Mouse (Mus musculus): ENCODE results near the gene Cry1. TPM values are rescaled to one million over a fixed set of nuclear protein-coding genes. Genes with fewer than 3 reads are reported as not detected.
A peak's percentile ranks its signal among the peaks of the same experiment; 100 is the strongest.

The Cry1 gene
- polyA plus RNA-seq, 1 experiment from 2014 or later, result 23.4 TPM

- Histone ChIP-seq H3K4me1 (ENCODE audit: control insufficient read depth, insufficient read depth, low read length) (no peaks in the 10 kb centered on the region), H3K4me3 (ENCODE audit: low read depth, low read length) (no peak overlapping the region), H3K36me3 (ENCODE audit: control insufficient read depth, insufficient read depth, low read length) (no peaks in the 10 kb centered on the region), H3K27me3 (replicated peaks; ENCODE audit: control insufficient read depth, insufficient read depth, low read length) (no peaks in the 10 kb centered on the region), H3K4me2 (ENCODE audit: low read length) (no peak overlapping the region), H3K27ac (ENCODE audit: low read depth, low read length) (no peak overlapping the region), H3K9ac (ENCODE audit: low read length) (no peak overlapping the region), H3K9me3 (replicated peaks; ENCODE audit: control insufficient read depth, low read length) (no peaks in the 10 kb centered on the region)
- WGBS, result 15% methylated on average over 7 of the region's 7 CpGs
- ATAC-seq (no peak), DNase-seq (ENCODE audit: low spot score) (peak; percentile 58)
Measured at GRCm38 (mm10) chr10:85204255-85204855, 19.5 kb upstream of the Cry1 start.

GRCm38 (mm10) chr10:85194528-85194927 is 9.7 kb upstream of the Cry1 start:
- DNase-seq (ENCODE audit: low spot score) (no peak), ATAC-seq (no peak)
- H3K4me2 ChIP-seq (ENCODE audit: low read length), result no peak overlapping the region
- 84% methylated on average over 5 of the region's 5 CpGs for WGBS
- no peaks in the 10 kb centered on the region for H3K36me3 ChIP-seq (ENCODE audit: control insufficient read depth, insufficient read depth, low read length)
- H3K4me3 ChIP-seq (ENCODE audit: low read depth, low read length), result no peak overlapping the region
- H3K27ac ChIP-seq (ENCODE audit: low read depth, low read length), result no peak overlapping the region
- H3K27me3 ChIP-seq (replicated peaks; ENCODE audit: control insufficient read depth, insufficient read depth, low read length), result no peaks in the 10 kb centered on the region
- no peaks in the 10 kb centered on the region for H3K4me1 ChIP-seq (ENCODE audit: control insufficient read depth, insufficient read depth, low read length)
- H3K9ac ChIP-seq (ENCODE audit: low read length), result no peak overlapping the region
- no peaks in the 10 kb centered on the region for H3K9me3 ChIP-seq (replicated peaks; ENCODE audit: control insufficient read depth, low read length)

- WGBS, result 82% methylated on average over 3 of the region's 3 CpGs
- ATAC-seq (no peak), DNase-seq (ENCODE audit: low spot score) (no peak)
- Histone ChIP-seq H3K9me3 (replicated peaks; ENCODE audit: control insufficient read depth, low read length) (no peaks in the 10 kb centered on the region), H3K4me3 (ENCODE audit: low read depth, low read length) (no peak overlapping the region), H3K36me3 (ENCODE audit: control insufficient read depth, insufficient read depth, low read length) (no peaks in the 10 kb centered on the region), H3K27ac (ENCODE audit: low read depth, low read length) (no peak overlapping the region), H3K27me3 (replicated peaks; ENCODE audit: control insufficient read depth, insufficient read depth, low read length) (no peaks in the 10 kb centered on the region), H3K9ac (ENCODE audit: low read length) (no peak overlapping the region), H3K4me1 (ENCODE audit: control insufficient read depth, insufficient read depth, low read length) (no peaks in the 10 kb centered on the region), H3K4me2 (ENCODE audit: low read length) (no peak overlapping the region)
Measured at GRCm38 (mm10) chr10:85193321-85193720, 8.5 kb upstream of the Cry1 start.

GRCm38 (mm10) chr10:85190652-85191051 is 5.8 kb upstream of the Cry1 start:
- Histone ChIP-seq H3K36me3 (ENCODE audit: control insufficient read depth, insufficient read depth, low read length) (no peaks in the 10 kb centered on the region), H3K9me3 (replicated peaks; ENCODE audit: control insufficient read depth, low read length) (no peaks in the 10 kb centered on the region), H3K9ac (ENCODE audit: low read length) (no peak overlapping the region), H3K4me2 (ENCODE audit: low read length) (no peak overlapping the region), H3K27ac (ENCODE audit: low read depth, low read length) (no peak overlapping the region), H3K27me3 (replicated peaks; ENCODE audit: control insufficient read depth, insufficient read depth, low read length) (no peaks in the 10 kb centered on the region), H3K4me1 (ENCODE audit: control insufficient read depth, insufficient read depth, low read length) (no peaks in the 10 kb centered on the region), H3K4me3 (ENCODE audit: low read depth, low read length) (no peak overlapping the region)
- DNase-seq (ENCODE audit: low spot score) (no peak), ATAC-seq (no peak)

GRCm38 (mm10) chr10:85189966-85190365 is 5.1 kb upstream of the Cry1 start:
- ATAC-seq, result no peak
- DNase-seq (ENCODE audit: low spot score), result no peak
- H3K4me1 ChIP-seq (ENCODE audit: control insufficient read depth, insufficient read depth, low read length), result no peaks in the 10 kb centered on the region
- H3K27me3 ChIP-seq (replicated peaks; ENCODE audit: control insufficient read depth, insufficient read depth, low read length), result no peaks in the 10 kb centered on the region
- no peak overlapping the region for H3K4me2 ChIP-seq (ENCODE audit: low read length)
- H3K36me3 ChIP-seq (ENCODE audit: control insufficient read depth, insufficient read depth, low read length), result no peaks in the 10 kb centered on the region
- H3K27ac ChIP-seq (ENCODE audit: low read depth, low read length), result no peak overlapping the region
- H3K9ac ChIP-seq (ENCODE audit: low read length), result no peak overlapping the region
- WGBS, result 86% methylated on average over 5 of the region's 5 CpGs
- no peak overlapping the region for H3K4me3 ChIP-seq (ENCODE audit: low read depth, low read length)
- H3K9me3 ChIP-seq (replicated peaks; ENCODE audit: control insufficient read depth, low read length), result no peaks in the 10 kb centered on the region

- 0 out of 2 replicates have a peak overlapping the region, but pooled peaks have one; percentile 100 for H3K4me2 ChIP-seq (ENCODE audit: low read length)
- H3K4me3 ChIP-seq (ENCODE audit: low read depth, low read length), result no peak overlapping the region
- no peak overlapping the region for H3K9ac ChIP-seq (ENCODE audit: low read length)
- H3K4me1 ChIP-seq (ENCODE audit: control insufficient read depth, insufficient read depth, low read length), result peaks cover 6% of the 10 kb centered on the region; the same call in 1 of the 2 replicates
- no peaks in the 10 kb centered on the region for H3K36me3 ChIP-seq (ENCODE audit: control insufficient read depth, insufficient read depth, low read length)
- no peak overlapping the region for H3K27ac ChIP-seq (ENCODE audit: low read depth, low read length)
- no peaks in the 10 kb centered on the region for H3K27me3 ChIP-seq (replicated peaks; ENCODE audit: control insufficient read depth, insufficient read depth, low read length)
- no peaks in the 10 kb centered on the region for H3K9me3 ChIP-seq (replicated peaks; ENCODE audit: control insufficient read depth, low read length)
- 95% methylated on average over 2 of the region's 2 CpGs for WGBS
- ATAC-seq, result no peak
- DNase-seq (ENCODE audit: low spot score), result no peak
Measured at GRCm38 (mm10) chr10:85186499-85186794, 1.6 kb upstream of the Cry1 start.

- H3K27ac ChIP-seq (ENCODE audit: low read depth, low read length), result peak overlapping the region; percentile 84; the same call in 1 of the 2 replicates
- DNase-seq (ENCODE audit: low spot score), result peak; percentile 28
- no peaks in the 10 kb centered on the region for H3K27me3 ChIP-seq (replicated peaks; ENCODE audit: control insufficient read depth, insufficient read depth, low read length)
- 30% methylated on average over 14 of the region's 14 CpGs for WGBS
- H3K4me2 ChIP-seq (ENCODE audit: low read length), result peak overlapping the region; percentile 100
- no peak for ATAC-seq
- no peaks in the 10 kb centered on the region for H3K36me3 ChIP-seq (ENCODE audit: control insufficient read depth, insufficient read depth, low read length)
- peak overlapping the region; percentile 74 for H3K9ac ChIP-seq (ENCODE audit: low read length)
- H3K9me3 ChIP-seq (replicated peaks; ENCODE audit: control insufficient read depth, low read length), result no peaks in the 10 kb centered on the region
- H3K4me1 ChIP-seq (ENCODE audit: control insufficient read depth, insufficient read depth, low read length), result peaks cover 6% of the 10 kb centered on the region; the same call in 1 of the 2 replicates
- peak overlapping the region; percentile 89 for H3K4me3 ChIP-seq (ENCODE audit: low read depth, low read length)
Measured at GRCm38 (mm10) chr10:85185639-85186498, 1.0 kb upstream of the Cry1 start.

- H3K27me3 ChIP-seq (replicated peaks; ENCODE audit: control insufficient read depth, insufficient read depth, low read length), result no peaks in the 10 kb centered on the region
Measured at GRCm38 (mm10) chr10:85184201-85184963, 482 bp downstream of the Cry1 start.

More at GRCm38 (mm10) chr10:85184201-85184963, 482 bp downstream of the Cry1 start:
- peak overlapping the region; percentile 74 for H3K9ac ChIP-seq (ENCODE audit: low read length)
- no peak; the same call in 1 of the 2 replicates for ATAC-seq
- DNase-seq (ENCODE audit: low spot score), result peak; percentile 57
- peak overlapping the region; percentile 89 for H3K4me3 ChIP-seq (ENCODE audit: low read depth, low read length)
- H3K27ac ChIP-seq (ENCODE audit: low read depth, low read length), result peak overlapping the region; percentile 84; the same call in 1 of the 2 replicates
- H3K4me2 ChIP-seq (ENCODE audit: low read length), result peak overlapping the region; percentile 100
- peaks cover 6% of the 10 kb centered on the region; the same call in 1 of the 2 replicates for H3K4me1 ChIP-seq (ENCODE audit: control insufficient read depth, insufficient read depth, low read length)
- no peaks in the 10 kb centered on the region for H3K9me3 ChIP-seq (replicated peaks; ENCODE audit: control insufficient read depth, low read length)
- under 1% methylated on average over 70 of the region's 95 CpGs for WGBS
- H3K36me3 ChIP-seq (ENCODE audit: control insufficient read depth, insufficient read depth, low read length), result no peaks in the 10 kb centered on the region
